Mouse (Mus musculus) liver, embryonic 12.5 days (tissue): ENCODE measurements around the gene Pam. TPM values are rescaled to one million over a fixed set of nuclear protein-coding genes. Genes with fewer than 3 reads are reported as not detected.
A peak's percentile ranks its signal among the peaks of the same experiment; 100 is the strongest.

Source experiments
- ATAC-seq: fragments of 200-750 bp; cut with Nextera tagmentation; 2 replicates; pipeline ENCODE4 v1.8.0; 2017; ENCODE audit warnings: moderate number of reproducible peaks, mild to moderate bottlenecking, moderate library complexity
- H3K27ac ChIP-seq: fragments of 300-500 bp; sonication (generic); 2 replicates; pipeline ENCODE4 v1.5.1; 2016; ENCODE audit warnings: mild to moderate bottlenecking
- H3K27me3 ChIP-seq: fragments of 300-500 bp; sonication (generic); replicated peaks from 2 replicates; pipeline ENCODE4 v1.6.1; 2016; ENCODE audit warnings: mild to moderate bottlenecking, moderate library complexity
- H3K36me3 ChIP-seq: fragments of 300-500 bp; sonication (generic); 2 replicates; pipeline ENCODE4 v1.6.1; 2016; ENCODE audit warnings: mild to moderate bottlenecking, moderate library complexity
- H3K4me1 ChIP-seq: fragments of 300-500 bp; sonication (generic); 2 replicates; pipeline ENCODE4 v1.6.1; 2016
- H3K4me2 ChIP-seq: fragments of 300-500 bp; sonication (generic); 2 replicates; pipeline ENCODE4 v1.6.1; 2016; ENCODE audit warnings: mild to moderate bottlenecking, moderate library complexity
- H3K4me3 ChIP-seq: fragments of 300-500 bp; sonication (generic); 2 replicates; pipeline ENCODE4 v1.5.1; 2016; ENCODE audit warnings: mild to moderate bottlenecking, moderate library complexity
- H3K9ac ChIP-seq: fragments of 300-500 bp; sonication (generic); 2 replicates; pipeline ENCODE4 v1.6.1; 2016; ENCODE audit warnings: mild to moderate bottlenecking, moderate library complexity
- H3K9me3 ChIP-seq: fragments of 300-500 bp; sonication (generic); replicated peaks from 2 replicates; pipeline ENCODE4 v1.6.1; 2016; ENCODE audit warnings: mild to moderate bottlenecking, moderate library complexity
- WGBS: fragments of 180-500 bp; shearing (Covaris S2); methylation state at CpG from one replicate; pipeline ENCODE4 v1.1.7; 2016; ENCODE audit not compliant: insufficient replicate concordance; 5-methylcytosine and 5-hydroxymethylcytosine counted together
- polyA plus RNA-seq: library from polyadenylated mRNA; unstranded; fragments of >200 nt; fragmentation: Nextera tagmentation; extraction: Ambion mirVana; gene quantifications from 2 replicates; pipeline ENCODE4 v1.2.1, GENCODE M21; 2016

Pam gene
- polyA plus RNA-seq, 1 experiment from 2014 or later = 11.3 TPM

DNA sequence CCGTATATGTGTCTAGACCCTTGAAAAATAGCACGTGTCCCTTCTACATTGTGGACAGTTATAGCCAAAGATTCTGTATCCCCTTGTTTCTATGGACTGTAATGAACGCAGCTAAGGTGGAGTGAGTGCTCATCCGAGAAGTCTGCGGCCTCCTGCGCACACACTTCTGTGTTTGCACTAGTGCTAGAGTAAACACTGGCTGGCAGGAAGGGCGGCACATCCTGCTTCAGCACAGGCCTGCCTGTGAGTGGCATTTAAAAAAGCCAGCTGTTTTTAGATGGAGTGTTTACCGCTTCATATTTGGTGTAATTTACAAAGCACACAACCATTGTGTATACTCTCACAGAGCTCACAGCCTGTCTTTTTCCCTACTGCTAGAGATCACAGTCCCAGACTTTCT lies 177.0 kb downstream of the Pam start:
- Histone ChIP-seq H3K9ac (no peak overlapping the region), H3K4me3 (no peak overlapping the region), H3K27me3 (no peaks in the 10 kb centered on the region), H3K4me1 (no peaks in the 10 kb centered on the region), H3K4me2 (no peak overlapping the region), H3K27ac (no peak overlapping the region), H3K36me3 (no peaks in the 10 kb centered on the region), H3K9me3 (no peaks in the 10 kb centered on the region)
- 0 out of 2 replicates have a peak, but pooled peaks have one; percentile 24 for ATAC-seq
- 65% methylated on average over 8 of the region's 8 CpGs for WGBS

DNA sequence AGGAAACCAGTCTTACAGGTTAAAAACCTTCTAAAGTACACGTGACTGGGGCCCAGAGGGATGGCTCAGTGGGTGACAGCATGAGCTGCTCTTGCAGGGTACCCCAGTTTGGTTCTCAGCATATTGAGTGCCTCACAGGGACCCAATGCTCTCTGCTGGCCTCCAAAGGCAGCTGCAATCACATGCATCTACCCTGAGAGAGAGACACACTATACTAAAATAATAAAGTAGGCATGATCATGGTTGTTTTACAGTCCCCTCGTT lies 178.5 kb downstream of the Pam start:
- Histone ChIP-seq H3K27ac (no peak overlapping the region), H3K27me3 (no peaks in the 10 kb centered on the region), H3K9me3 (no peaks in the 10 kb centered on the region), H3K4me3 (no peak overlapping the region), H3K36me3 (no peaks in the 10 kb centered on the region), H3K4me2 (no peak overlapping the region), H3K4me1 (no peaks in the 10 kb centered on the region), H3K9ac (no peak overlapping the region)
- ATAC-seq = no peak
- 48% methylated on average over 2 of the region's 2 CpGs for WGBS

GRCm38 (mm10) chr1:97916218-97916970 lies 179.1 kb downstream of the Pam start:
- Histone ChIP-seq H3K36me3 (no peaks in the 10 kb centered on the region), H3K4me2 (no peak overlapping the region), H3K27me3 (no peaks in the 10 kb centered on the region), H3K4me1 (no peaks in the 10 kb centered on the region), H3K4me3 (no peak overlapping the region), H3K9me3 (no peaks in the 10 kb centered on the region), H3K9ac (no peak overlapping the region), H3K27ac (no peak overlapping the region)
- 71% methylated on average over 12 of the region's 12 CpGs for WGBS
- no peak for ATAC-seq

DNA sequence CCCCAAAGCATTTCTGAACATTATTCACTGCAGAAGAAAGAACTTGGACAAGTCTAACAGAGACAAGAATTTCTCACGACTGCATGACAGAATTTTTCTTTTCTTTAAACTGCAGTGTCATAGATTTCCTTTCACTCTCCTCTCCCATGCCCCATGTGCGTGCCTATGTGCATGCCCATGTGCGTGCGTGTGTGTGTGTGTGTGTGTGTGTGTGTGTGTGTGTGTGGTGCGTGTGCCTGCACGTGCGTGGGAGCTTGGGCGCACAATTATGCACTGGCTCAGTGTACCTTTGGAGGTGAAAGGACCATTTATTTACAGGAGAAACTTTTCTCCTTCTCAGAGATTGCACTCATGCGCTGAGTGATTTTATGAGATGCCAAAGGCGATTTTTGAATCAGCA lies 179.7 kb downstream of the Pam start:
- H3K4me1 ChIP-seq = no peaks in the 10 kb centered on the region
- no peaks in the 10 kb centered on the region for H3K36me3 ChIP-seq
- no peak overlapping the region for H3K4me2 ChIP-seq
- H3K9ac ChIP-seq = no peak overlapping the region
- no peak overlapping the region for H3K4me3 ChIP-seq
- no peaks in the 10 kb centered on the region for H3K9me3 ChIP-seq
- H3K27ac ChIP-seq = no peak overlapping the region
- H3K27me3 ChIP-seq = no peaks in the 10 kb centered on the region
- ATAC-seq = no peak
- WGBS = 73% methylated on average over 10 of the region's 10 CpGs

DNA sequence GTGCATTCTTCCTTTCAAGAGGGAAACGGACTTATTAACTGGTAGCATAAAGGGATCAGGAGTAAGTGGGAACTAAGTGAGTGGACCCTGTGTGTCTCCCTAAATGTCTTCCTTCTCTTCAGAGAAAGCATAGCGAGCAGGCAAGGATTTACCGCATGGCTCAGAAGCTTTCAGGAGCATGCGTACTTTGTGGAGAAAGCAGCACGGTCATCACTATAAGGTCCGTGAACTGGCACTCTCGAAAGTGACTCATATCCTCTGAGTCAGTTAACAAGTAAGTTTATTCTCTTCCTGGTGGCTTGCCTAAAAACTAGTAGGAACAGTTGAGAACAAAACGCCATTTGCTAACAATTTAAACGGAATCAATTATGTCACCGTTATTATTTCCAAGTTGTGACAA lies 184.6 kb downstream of the Pam start:
- ATAC-seq = no peak
- Histone ChIP-seq H3K9ac (no peak overlapping the region), H3K27me3 (no peaks in the 10 kb centered on the region), H3K4me2 (no peak overlapping the region), H3K27ac (no peak overlapping the region), H3K4me3 (no peak overlapping the region), H3K9me3 (no peaks in the 10 kb centered on the region), H3K4me1 (no peaks in the 10 kb centered on the region), H3K36me3 (no peaks in the 10 kb centered on the region)
- WGBS = 68% methylated on average over 10 of the region's 10 CpGs

GRCm38 (mm10) chr1:97909561-97909960 lies 185.9 kb downstream of the Pam start:
- Histone ChIP-seq H3K9ac (no peak overlapping the region), H3K4me1 (no peaks in the 10 kb centered on the region), H3K4me3 (no peak overlapping the region), H3K4me2 (no peak overlapping the region), H3K9me3 (no peaks in the 10 kb centered on the region), H3K36me3 (no peaks in the 10 kb centered on the region), H3K27ac (no peak overlapping the region), H3K27me3 (no peaks in the 10 kb centered on the region)
- 66% methylated on average over 5 of the region's 5 CpGs for WGBS
- no peak for ATAC-seq

- H3K36me3 ChIP-seq = no peaks in the 10 kb centered on the region
- no peaks in the 10 kb centered on the region for H3K9me3 ChIP-seq
- no peak overlapping the region for H3K27ac ChIP-seq
- no peak overlapping the region for H3K9ac ChIP-seq
- no peak for ATAC-seq
- no peaks in the 10 kb centered on the region for H3K4me1 ChIP-seq
- H3K4me3 ChIP-seq = no peak overlapping the region
- no peaks in the 10 kb centered on the region for H3K27me3 ChIP-seq
- no peak overlapping the region for H3K4me2 ChIP-seq
- WGBS = 77% methylated on average over 4 of the region's 4 CpGs
Observed at GRCm38 (mm10) chr1:97908736-97909135, 186.7 kb downstream of the Pam start.

DNA sequence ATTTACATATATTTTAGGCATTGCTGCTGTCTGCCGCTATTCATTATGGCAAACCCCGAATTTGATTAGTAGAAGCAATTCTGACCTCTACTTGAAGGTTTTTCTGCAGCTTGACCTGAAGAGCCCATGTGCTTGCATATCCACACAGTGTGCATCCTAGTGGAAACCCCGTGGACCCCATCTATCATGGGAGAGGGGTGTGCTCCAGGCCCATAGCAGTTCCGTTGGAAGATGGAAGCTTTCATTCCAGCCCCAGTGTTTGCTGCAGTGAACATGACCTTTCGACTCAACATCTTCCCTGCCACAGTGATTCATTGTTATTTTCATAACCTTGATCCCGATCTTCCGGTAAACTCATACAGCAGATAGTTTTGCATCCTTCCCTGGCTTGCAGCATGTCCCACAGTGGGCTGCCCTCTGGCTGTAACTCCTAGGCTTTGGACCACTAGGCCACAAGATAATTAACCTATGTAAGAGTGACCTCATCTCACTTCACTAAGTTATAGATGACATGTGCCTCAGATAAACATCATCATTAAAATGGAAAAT lies 191.5 kb downstream of the Pam start:
- Histone ChIP-seq H3K27me3 (no peaks in the 10 kb centered on the region), H3K4me2 (no peak overlapping the region), H3K4me1 (no peaks in the 10 kb centered on the region), H3K4me3 (no peak overlapping the region), H3K9ac (no peak overlapping the region), H3K36me3 (no peaks in the 10 kb centered on the region), H3K27ac (no peak overlapping the region), H3K9me3 (no peaks in the 10 kb centered on the region)
- ATAC-seq = no peak
- WGBS = 74% methylated on average over 7 of the region's 7 CpGs

GRCm38 (mm10) chr1:97902830-97903229 lies 192.6 kb downstream of the Pam start:
- no peak for ATAC-seq
- H3K27ac ChIP-seq = no peak overlapping the region
- H3K9me3 ChIP-seq = no peaks in the 10 kb centered on the region
- no peak overlapping the region for H3K9ac ChIP-seq
- H3K4me2 ChIP-seq = no peak overlapping the region
- no peaks in the 10 kb centered on the region for H3K27me3 ChIP-seq
- H3K36me3 ChIP-seq = no peaks in the 10 kb centered on the region
- H3K4me3 ChIP-seq = no peak overlapping the region
- H3K4me1 ChIP-seq = no peaks in the 10 kb centered on the region
- WGBS = 73% methylated on average over 7 of the region's 7 CpGs

GRCm38 (mm10) chr1:97900559-97901153 lies 194.8 kb downstream of the Pam start:
- ATAC-seq = no peak
- Histone ChIP-seq H3K27me3 (no peaks in the 10 kb centered on the region), H3K4me1 (no peaks in the 10 kb centered on the region), H3K9ac (no peak overlapping the region), H3K9me3 (no peaks in the 10 kb centered on the region), H3K36me3 (no peaks in the 10 kb centered on the region), H3K4me3 (no peak overlapping the region), H3K4me2 (no peak overlapping the region), H3K27ac (no peak overlapping the region)
- 70% methylated on average over 7 of the region's 7 CpGs for WGBS

DNA sequence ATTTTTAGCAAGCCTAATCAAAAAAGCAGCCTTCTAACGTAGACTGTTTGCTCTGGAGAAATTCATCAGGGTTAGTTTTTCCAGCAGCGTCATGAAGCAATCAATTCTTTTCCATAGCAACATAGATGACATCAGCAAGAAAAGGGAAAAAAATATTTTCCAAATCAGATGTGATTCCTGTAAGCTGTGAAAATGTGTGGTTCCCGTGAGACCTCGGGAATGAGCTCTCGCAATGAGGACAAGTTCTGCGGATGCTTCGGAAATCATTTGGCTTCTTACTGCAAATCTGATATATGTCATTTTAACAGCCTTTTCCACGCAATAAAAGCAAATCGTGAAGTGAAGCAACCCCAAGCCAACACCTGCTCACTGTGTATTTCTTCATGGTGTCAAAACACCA lies 207.9 kb downstream of the Pam start:
- H3K4me3 ChIP-seq = no peak overlapping the region
- H3K4me2 ChIP-seq = no peak overlapping the region
- no peaks in the 10 kb centered on the region for H3K36me3 ChIP-seq
- ATAC-seq = no peak
- 82% methylated on average over 9 of the region's 9 CpGs for WGBS
- no peak overlapping the region for H3K27ac ChIP-seq
- no peaks in the 10 kb centered on the region for H3K4me1 ChIP-seq
- H3K27me3 ChIP-seq = no peaks in the 10 kb centered on the region
- H3K9me3 ChIP-seq = no peaks in the 10 kb centered on the region
- no peak overlapping the region for H3K9ac ChIP-seq

DNA sequence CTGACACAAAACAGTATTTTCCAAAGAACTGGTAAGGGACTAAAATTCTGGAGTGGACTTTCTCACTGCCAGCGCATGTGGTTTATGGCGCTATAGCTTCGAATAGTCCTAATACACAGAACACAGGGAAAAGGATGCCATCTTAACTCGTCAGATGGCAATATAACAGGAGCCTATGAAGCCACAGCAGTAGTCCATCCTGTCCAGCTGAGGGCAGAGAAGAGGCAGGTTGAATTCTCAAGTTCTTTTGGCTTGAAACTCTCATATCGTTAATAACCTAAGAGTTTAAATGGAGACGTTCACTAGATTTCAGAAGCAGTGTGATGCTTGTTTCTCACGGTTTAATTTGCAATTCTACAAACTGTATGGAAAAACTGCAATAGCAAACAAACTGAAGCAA lies 211.9 kb downstream of the Pam start:
- H3K4me1 ChIP-seq = no peaks in the 10 kb centered on the region
- no peak overlapping the region for H3K4me3 ChIP-seq
- H3K9ac ChIP-seq = no peak overlapping the region
- H3K27me3 ChIP-seq = no peaks in the 10 kb centered on the region
- H3K36me3 ChIP-seq = no peaks in the 10 kb centered on the region
- 76% methylated on average over 7 of the region's 7 CpGs for WGBS
- ATAC-seq = no peak
- no peak overlapping the region for H3K4me2 ChIP-seq
- no peak overlapping the region for H3K27ac ChIP-seq
- no peaks in the 10 kb centered on the region for H3K9me3 ChIP-seq

GRCm38 (mm10) chr1:97877037-97877436 lies 218.4 kb downstream of the Pam start:
- Histone ChIP-seq H3K4me3 (no peak overlapping the region), H3K9me3 (no peaks in the 10 kb centered on the region), H3K36me3 (no peaks in the 10 kb centered on the region), H3K4me1 (no peaks in the 10 kb centered on the region), H3K4me2 (no peak overlapping the region), H3K27ac (no peak overlapping the region), H3K9ac (no peak overlapping the region), H3K27me3 (no peaks in the 10 kb centered on the region)
- no peak for ATAC-seq
